Mouse (Mus musculus) MEL (cell line): ENCODE measurements at regions not wholly inside any gene's neighbourhood (a gene's known extent, or its start where the extent isn't known, plus 50 kb on each side); places are given as distances from the start of the nearest gene placed in this dataset.
A peak's percentile ranks its signal among the peaks of the same experiment; 100 is the strongest.

Experiments
- DNase-seq: peaks from one replicate; pipeline ENCODE4 v3.0.0; 2011; ENCODE audit warnings: low read depth, low spot score
- H3K27ac ChIP-seq: 2 replicates; pipeline ENCODE4 v1.5.1; 2012; ENCODE audit warnings: low read depth, mild to moderate bottlenecking, control low read depth, low read length, moderate library complexity; ENCODE audit not compliant: control insufficient read depth
- H3K27me3 ChIP-seq, 2 experiments: fragments of 150-350 bp in 1 of 2; sonication (generic) in 1 of 2; 2 replicates each; pipeline ENCODE4 v1.6.1; 2012; ENCODE audit warnings: low read length in 2 of 2, mild to moderate bottlenecking in 2 of 2, improper control_type of control experiment in 1 of 2, moderate library complexity in 1 of 2; ENCODE audit not compliant: insufficient read depth in 2 of 2, control insufficient read depth in 1 of 2
- H3K36me3 ChIP-seq, 2 experiments: 2 replicates each; pipeline ENCODE4 v1.6.1; 2012 to 2014; ENCODE audit warnings: low read length in 2 of 2, improper control_type of control experiment in 1 of 2, inconsistent platforms in 1 of 2, mild to moderate bottlenecking in 1 of 2; ENCODE audit not compliant: insufficient read depth in 2 of 2, control insufficient read depth in 1 of 2
- H3K4me1 ChIP-seq, 2 experiments: fragments of 150-350 bp in 1 of 2; sonication (generic) in 1 of 2; 2 replicates each; pipeline ENCODE4 v1.6.1; 2012; ENCODE audit warnings: low read length in 2 of 2, improper control_type of control experiment in 1 of 2, mild to moderate bottlenecking in 1 of 2; ENCODE audit not compliant: insufficient read depth in 2 of 2, control insufficient read depth in 1 of 2
- H3K4me3 ChIP-seq, 2 experiments: fragments of 150-350 bp in 1 of 2; sonication (generic) in 1 of 2; 2 replicates each; pipeline ENCODE4 v1.5.1; 2012; ENCODE audit warnings: low read depth in 2 of 2, low read length in 2 of 2, mild to moderate bottlenecking in 2 of 2, moderate library complexity in 2 of 2, control low read depth in 1 of 2, improper control_type of control experiment in 1 of 2; ENCODE audit not compliant: control insufficient read depth in 1 of 2, insufficient read depth in 1 of 2
- H3K79me2 ChIP-seq: 2 replicates; pipeline ENCODE4 v1.6.1; 2012; ENCODE audit warnings: mild to moderate bottlenecking, low read length, moderate library complexity; ENCODE audit not compliant: control insufficient read depth, poor library complexity, insufficient read depth
- H3K9ac ChIP-seq: 2 replicates; pipeline ENCODE4 v1.6.1; 2012; ENCODE audit warnings: low read depth, mild to moderate bottlenecking, control low read depth, low read length, moderate library complexity; ENCODE audit not compliant: control insufficient read depth, poor library complexity, severe bottlenecking
- H3K9me3 ChIP-seq: fragments of 150-350 bp; sonication (generic); replicated peaks from 2 replicates; pipeline ENCODE4 v1.6.1; 2012; ENCODE audit warnings: mild to moderate bottlenecking, low read length, improper control_type of control experiment, moderate library complexity; ENCODE audit not compliant: insufficient read depth
- BHLHE40 ChIP-seq: IDR thresholded peaks from 2 replicates; pipeline ENCODE4 v1.6.1; 2012; ENCODE audit warnings: low read depth, mild to moderate bottlenecking, inconsistent platforms, low read length, improper control_type of control experiment, borderline replicate concordance
- CHD1 ChIP-seq: IDR thresholded peaks from 2 replicates; pipeline ENCODE4 v1.6.1; 2012; ENCODE audit warnings: low read depth, mild to moderate bottlenecking, inconsistent platforms, low read length, improper control_type of control experiment
- CHD2 ChIP-seq: IDR thresholded peaks from 2 replicates; pipeline ENCODE4 v1.6.1; 2011; ENCODE audit warnings: low read length, improper control_type of control experiment
- CTCF ChIP-seq, 3 experiments: IDR thresholded peaks in 2 of 3; conservative IDR thresholded peaks in 1 of 3; 2 replicates each; pipeline ENCODE4 v1.5.1; 2011 to 2012; ENCODE audit warnings: low read length in 3 of 3, low read depth in 2 of 3, mild to moderate bottlenecking in 2 of 3, improper control_type of control experiment in 1 of 3, inconsistent platforms in 1 of 3, mixed read lengths in 1 of 3, moderate library complexity in 1 of 3; ENCODE audit not compliant: control insufficient read depth in 1 of 3, insufficient read depth in 1 of 3, poor library complexity in 1 of 3, severe bottlenecking in 1 of 3
- E2F4 ChIP-seq: IDR thresholded peaks from 2 replicates; pipeline ENCODE4 v1.6.1; 2011; ENCODE audit warnings: low read depth, low read length, improper control_type of control experiment, borderline replicate concordance
- ELF1 ChIP-seq: IDR thresholded peaks from 2 replicates; pipeline ENCODE4 v1.6.1; 2014; ENCODE audit warnings: low read depth, mild to moderate bottlenecking, inconsistent platforms, low read length, improper control_type of control experiment, moderate library complexity
- EP300 ChIP-seq, 2 experiments: IDR thresholded peaks; 2 replicates each; pipeline ENCODE4 v1.6.1; 2011; ENCODE audit warnings: improper control_type of control experiment in 2 of 2, low read length in 2 of 2, low read depth in 1 of 2, mild to moderate bottlenecking in 1 of 2
- ETS1 ChIP-seq: IDR thresholded peaks from 2 replicates; pipeline ENCODE4 v1.6.1; 2012; ENCODE audit warnings: low read depth, mild to moderate bottlenecking, inconsistent platforms, low read length, improper control_type of control experiment, moderate library complexity
- GABPA ChIP-seq: IDR thresholded peaks from 2 replicates; pipeline ENCODE4 v1.6.1; 2012; ENCODE audit warnings: low read depth, mild to moderate bottlenecking, inconsistent platforms, low read length, improper control_type of control experiment, moderate library complexity
- GATA1 ChIP-seq: IDR thresholded peaks from 2 replicates; pipeline ENCODE4 v1.6.1; 2011; ENCODE audit warnings: low read depth, low read length, improper control_type of control experiment
- HCFC1 ChIP-seq: IDR thresholded peaks from 2 replicates; pipeline ENCODE4 v1.6.1; 2012; ENCODE audit warnings: low read depth, mild to moderate bottlenecking, inconsistent platforms, low read length, improper control_type of control experiment, moderate library complexity
- JUND ChIP-seq: IDR thresholded peaks from 2 replicates; pipeline ENCODE4 v1.6.1; 2011; ENCODE audit warnings: low read depth, mild to moderate bottlenecking, improper control_type of control experiment, low read length
- KAT2A ChIP-seq: conservative IDR thresholded peaks from 2 replicates; pipeline ENCODE4 v1.6.1; 2012; ENCODE audit warnings: low read depth, low read length, improper control_type of control experiment, inconsistent platforms
- MAFK ChIP-seq: IDR thresholded peaks from 2 replicates; pipeline ENCODE4 v1.6.1; 2011; ENCODE audit warnings: low read depth, mild to moderate bottlenecking, low read length, improper control_type of control experiment, borderline replicate concordance
- MAX ChIP-seq: IDR thresholded peaks from 2 replicates; pipeline ENCODE4 v1.6.1; 2011; ENCODE audit warnings: low read length, improper control_type of control experiment
- MAZ ChIP-seq: IDR thresholded peaks from 2 replicates; pipeline ENCODE4 v1.6.1; 2012; ENCODE audit warnings: low read depth, mild to moderate bottlenecking, inconsistent platforms, low read length, improper control_type of control experiment
- MEF2A ChIP-seq: IDR thresholded peaks from 2 replicates; pipeline ENCODE4 v1.6.1; 2014; ENCODE audit warnings: low read depth, mild to moderate bottlenecking, inconsistent platforms, low read length, improper control_type of control experiment; ENCODE audit not compliant: poor library complexity, insufficient replicate concordance, severe bottlenecking; ENCODE audit errors: extremely low read depth
- MYB ChIP-seq: IDR thresholded peaks from 2 replicates; pipeline ENCODE4 v1.6.1; 2011; ENCODE audit warnings: mild to moderate bottlenecking, low read depth, low read length, improper control_type of control experiment
- MYC ChIP-seq: IDR thresholded peaks from 2 replicates; pipeline ENCODE4 v1.6.1; 2011; ENCODE audit warnings: low read depth, mild to moderate bottlenecking, low read length, improper control_type of control experiment, moderate library complexity
- NELFE ChIP-seq: IDR thresholded peaks from 2 replicates; pipeline ENCODE4 v1.6.1; 2011; ENCODE audit warnings: low read depth, low read length, improper control_type of control experiment
- NRF1 ChIP-seq: IDR thresholded peaks from 2 replicates; pipeline ENCODE4 v1.6.1; 2014; ENCODE audit warnings: low read depth, mild to moderate bottlenecking, inconsistent platforms, low read length, improper control_type of control experiment, moderate library complexity; ENCODE audit not compliant: poor library complexity, insufficient read depth, severe bottlenecking
- POLR2A ChIP-seq, 2 experiments: IDR thresholded peaks; 2 replicates each; pipeline ENCODE4 v1.6.1; 2011 to 2012; ENCODE audit warnings: low read length in 2 of 2, mild to moderate bottlenecking in 2 of 2, control low read depth in 1 of 2, improper control_type of control experiment in 1 of 2, low read depth in 1 of 2, moderate library complexity in 1 of 2; ENCODE audit not compliant: control insufficient read depth in 1 of 2, insufficient read depth in 1 of 2, poor library complexity in 1 of 2
- POLR2AphosphoS2 ChIP-seq: IDR thresholded peaks from 2 replicates; pipeline ENCODE4 v1.6.1; 2011; ENCODE audit warnings: low read length, improper control_type of control experiment
- POLR2AphosphoS5 ChIP-seq: IDR thresholded peaks from 2 replicates; pipeline ENCODE4 v1.6.1; 2012; ENCODE audit warnings: low read depth, borderline replicate concordance, mild to moderate bottlenecking, inconsistent platforms, low read length, moderate library complexity, mixed read lengths
- RAD21 ChIP-seq: IDR thresholded peaks from 2 replicates; pipeline ENCODE4 v1.6.1; 2011; ENCODE audit warnings: mild to moderate bottlenecking, low read depth, low read length, improper control_type of control experiment
- RCOR1 ChIP-seq: IDR thresholded peaks from 2 replicates; pipeline ENCODE4 v1.6.1; 2012; ENCODE audit warnings: low read depth, mild to moderate bottlenecking, inconsistent platforms, low read length, improper control_type of control experiment
- SIN3A ChIP-seq: IDR thresholded peaks from 2 replicates; pipeline ENCODE4 v1.6.1; 2012; ENCODE audit warnings: low read length, improper control_type of control experiment, inconsistent platforms
- SMC3 ChIP-seq: IDR thresholded peaks from 2 replicates; pipeline ENCODE4 v1.6.1; 2011; ENCODE audit warnings: low read depth, low read length, improper control_type of control experiment
- TAL1 ChIP-seq: IDR thresholded peaks from 2 replicates; pipeline ENCODE4 v1.6.1; 2012; ENCODE audit warnings: mild to moderate bottlenecking, inconsistent platforms, low read length, moderate library complexity, mixed read lengths
- TBP ChIP-seq: IDR thresholded peaks from 2 replicates; pipeline ENCODE4 v1.8.0; 2011; ENCODE audit warnings: low read depth, low read length, improper control_type of control experiment
- TCF12 ChIP-seq: IDR thresholded peaks from 2 replicates; pipeline ENCODE4 v1.6.1; 2014; ENCODE audit warnings: low read depth, mild to moderate bottlenecking, inconsistent platforms, low read length, improper control_type of control experiment, moderate library complexity
- UBTF ChIP-seq: IDR thresholded peaks from 2 replicates; pipeline ENCODE4 v1.6.1; 2012; ENCODE audit warnings: low read depth, mild to moderate bottlenecking, inconsistent platforms, low read length, improper control_type of control experiment, moderate library complexity, borderline replicate concordance; ENCODE audit not compliant: insufficient read depth
- USF1 ChIP-seq: IDR thresholded peaks from 2 replicates; pipeline ENCODE4 v1.6.1; 2014; ENCODE audit warnings: low read depth, mild to moderate bottlenecking, inconsistent platforms, low read length, improper control_type of control experiment, moderate library complexity
- USF2 ChIP-seq, 2 experiments: IDR thresholded peaks; 2 replicates each; pipeline ENCODE4 v1.6.1; 2011 to 2012; ENCODE audit warnings: improper control_type of control experiment in 2 of 2, low read length in 2 of 2, borderline replicate concordance in 1 of 2, inconsistent platforms in 1 of 2, low read depth in 1 of 2, mild to moderate bottlenecking in 1 of 2; ENCODE audit not compliant: insufficient read depth in 1 of 2
- ZC3H11A ChIP-seq: IDR thresholded peaks from 2 replicates; pipeline ENCODE4 v1.6.1; 2012; ENCODE audit warnings: low read depth, mild to moderate bottlenecking, inconsistent platforms, low read length, improper control_type of control experiment
- ZKSCAN1 ChIP-seq: IDR thresholded peaks from 2 replicates; pipeline ENCODE4 v1.6.1; 2012; ENCODE audit warnings: low read depth, mild to moderate bottlenecking, inconsistent platforms, low read length, improper control_type of control experiment, moderate library complexity
- ZMIZ1 ChIP-seq: IDR thresholded peaks from 2 replicates; pipeline ENCODE4 v1.6.1; 2012; ENCODE audit warnings: low read depth, mild to moderate bottlenecking, inconsistent platforms, low read length, improper control_type of control experiment, moderate library complexity

DNA sequence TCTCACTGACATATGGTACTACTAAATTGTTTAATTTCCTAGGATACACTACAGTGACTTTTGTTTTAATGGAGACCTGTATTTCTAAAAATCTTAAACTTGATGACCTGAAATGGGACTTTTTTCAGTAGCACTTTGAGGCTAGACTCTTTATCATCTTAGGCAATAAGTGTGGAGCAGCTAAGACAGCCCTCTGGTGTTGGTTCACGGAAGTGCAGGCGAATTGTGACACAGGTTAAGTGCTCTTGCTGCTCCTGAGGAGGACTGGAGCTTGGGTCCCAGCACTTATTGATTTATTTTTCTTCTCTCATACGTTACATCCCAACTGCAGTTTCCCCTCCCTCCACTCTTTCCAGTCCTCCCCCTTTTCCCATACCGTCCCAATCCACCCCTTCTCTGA is 92.1 kb upstream of the Fam174b start:
- Histone ChIP-seq H3K4me1 (peaks cover 0 to 16% of the 10 kb centered on the region in 2 experiments), H3K4me3 (no peak overlapping the region), H3K9ac (no peak overlapping the region), H3K36me3 (peaks cover 0 to 10% of the 10 kb centered on the region in 2 experiments; a peak in 2 of 4 replicates), H3K27ac (no peak overlapping the region), H3K79me2 (no peaks in the 10 kb centered on the region), H3K27me3 (peaks cover 0 to 2% of the 10 kb centered on the region in 2 experiments; a peak in 2 of 4 replicates), H3K9me3 (no peaks in the 10 kb centered on the region)
- DNase-seq, result peak; percentile 91
- TF ChIP-seq TAL1 (no peak), EP300 (IDR thresholded peaks at IDR 0.05; ENCODE audit: low read depth in 1 of 2, low read length in 2 of 2) (no peak), USF2 (IDR thresholded peaks at IDR 0.05; ENCODE audit: borderline replicate concordance in 1 of 2, insufficient read depth in 1 of 2, low read depth in 1 of 2, low read length in 2 of 2) (no peak), RAD21 (peak; percentile 98), E2F4 (0 out of 2 replicates have a peak, but pooled peaks have one; percentile 31), MAX (no peak), ELF1 (0 out of 2 replicates have a peak, but pooled peaks have one; percentile 39), ZC3H11A (peak; percentile 95), UBTF (no peak), MYC (no peak), POLR2A (IDR thresholded peaks at IDR 0.05; ENCODE audit: control insufficient read depth in 1 of 2, insufficient read depth in 1 of 2, low read depth in 1 of 2, low read length in 2 of 2, poor library complexity in 1 of 2) (no peak), SIN3A (peak; percentile 49), ETS1 (no peak), MEF2A (no peak), ZMIZ1 (no peak), RCOR1 (0 out of 2 replicates have a peak, but pooled peaks have one; percentile 22), NELFE (no peak), GATA1 (peak; percentile 57), POLR2AphosphoS2 (no peak), CHD1 (0 out of 2 replicates have a peak, but pooled peaks have one; percentile 38), MAFK (no peak), SMC3 (peak; percentile 98), TCF12 (no peak), MAZ (0 out of 2 replicates have a peak, but pooled peaks have one; percentile 64), USF1 (no peak), NRF1 (no peak), POLR2AphosphoS5 (no peak), CTCF (IDR thresholded peaks at IDR 0.05 in 2 of 3, conservative IDR thresholded peaks at IDR 0.05 in 1 of 3; ENCODE audit: control insufficient read depth in 1 of 3, insufficient read depth in 1 of 3, low read depth in 2 of 3, low read length in 3 of 3, poor library complexity in 1 of 3, severe bottlenecking in 1 of 3) (peak; percentile 77 to 95 (median 94)), GABPA (0 out of 2 replicates have a peak, but pooled peaks have one; percentile 41), ZKSCAN1 (no peak), MYB (peak; percentile 24; the same call in 1 of the 2 replicates), TBP (no peak), KAT2A (no peak), HCFC1 (0 out of 2 replicates have a peak, but pooled peaks have one; percentile 37), JUND (0 out of 2 replicates have a peak, but pooled peaks have one; percentile 51), BHLHE40 (peak; percentile 57), CHD2 (no peak)
